In the genomic region with DNA sequence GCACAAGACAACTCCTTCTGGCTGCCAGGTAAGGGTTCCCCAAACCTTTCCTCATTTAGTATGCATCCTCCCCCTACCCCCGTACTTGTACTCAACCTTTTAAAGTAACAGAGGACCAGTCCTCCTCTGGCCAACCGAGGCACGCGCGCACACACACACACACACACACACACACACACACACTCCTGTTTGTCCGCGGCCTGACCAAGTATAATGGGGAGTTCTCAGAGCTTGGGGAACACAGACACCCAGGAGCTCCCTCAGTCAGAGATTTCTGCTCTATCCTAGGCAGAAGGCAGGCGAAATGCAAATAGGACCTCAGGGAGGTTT, we compare ENCODE assay signal across 9 mouse cellular contexts. TPM values are rescaled to one million over a fixed set of nuclear protein-coding genes. Genes with fewer than 3 reads are reported as not detected.
A peak's percentile ranks its signal among the peaks of the same experiment; 100 is the strongest.
DNase-seq lines count a peak whose midpoint lies in the region; ATAC-seq and TF ChIP-seq lines count a peak whose summit lies in the region.
"Had no signal": no experiment of that assay in that cellular context is flagged by ENCODE, and none has a peak within 500 bp of the region (broad histone marks: within the 10 kb centered on the region; RNA-seq: fewer than 3 reads in every experiment).

No protein-coding gene starts in this region.

- H3K9ac ChIP-seq in liver, embryonic 14.5 days (replicated peaks): no peak overlapping the region

- peak overlapping the region; percentile 61 for H3K4me3 ChIP-seq in heart, embryonic 10.5 days
- H3K4me3 ChIP-seq in spleen, adult 2 months (ENCODE audit: extremely low read depth, insufficient read depth, insufficient read length): peak overlapping the region; percentile 61; the same call in 1 of the 2 replicates
- H3K4me3 ChIP-seq in liver, embryonic 14.5 days (ENCODE audit: insufficient read depth in 1 of 2, low read depth in 2 of 2, low read length in 2 of 2): peak overlapping the region; percentile 5 to 48; a peak in 2 of 4 replicates

- peak overlapping the region; percentile 61 for H3K4me2 ChIP-seq in liver, embryonic 14.5 days (ENCODE audit: low read depth)

- H3K27ac ChIP-seq in heart, embryonic 10.5 days: peak overlapping the region; percentile 80
- no peak overlapping the region for H3K27ac ChIP-seq in spleen, adult 2 months (ENCODE audit: insufficient read depth, low read length)
- no peak overlapping the region for H3K27ac ChIP-seq in liver, embryonic 14.5 days

- DNase-seq in heart, embryonic 10.5 days (ENCODE audit: low spot score): no peak
- no peak for DNase-seq in heart, adult 11 months
- DNase-seq in spleen, adult 2 months (ENCODE audit: low read depth in 1 of 2, low spot score in 2 of 2): no peak
- DNase-seq in spleen, postnatal 10 days (ENCODE audit: low spot score in 2 of 2): no peak
- no peak for DNase-seq in liver, embryonic 14.5 days (ENCODE audit: low read depth in 3 of 3, low spot score in 3 of 3)
- no peak for DNase-seq in thymus, postnatal 4 days
- no peak for DNase-seq in cerebellum, postnatal 25 days
- DNase-seq in left cerebral cortex, postnatal 10 days (ENCODE audit: extremely low spot score in 1 of 2, low spot score in 2 of 2): no peak

- 10% methylated on average over 8 of the region's 8 CpGs for WGBS in heart, embryonic 10.5 days
- 54% methylated on average over 8 of the region's 8 CpGs for WGBS in spleen, adult 2 months
- WGBS in liver, embryonic 14.5 days (ENCODE audit: insufficient replicate concordance): 22% methylated on average over 8 of the region's 8 CpGs

- no peak for TF ChIP-seq CTCF in spleen, adult 2 months (IDR thresholded peaks at IDR 0.05; ENCODE audit: extremely low read depth, insufficient read depth, insufficient read length, insufficient replicate concordance)
- TF ChIP-seq CTCF in liver, embryonic 14.5 days (IDR thresholded peaks at IDR 0.05; ENCODE audit: low read depth): no peak

- no peak for ATAC-seq in liver, embryonic 14.5 days (ENCODE audit: insufficient read depth)

- peaks cover 36% of the 10 kb centered on the region for H3K27me3 ChIP-seq in heart, embryonic 10.5 days (ENCODE audit: insufficient read depth, poor library complexity, severe bottlenecking)
- H3K27me3 ChIP-seq in spleen, adult 2 months (ENCODE audit: control insufficient read depth, insufficient read depth, low read length): peaks cover 7% of the 10 kb centered on the region
- H3K27me3 ChIP-seq in liver, embryonic 14.5 days (ENCODE audit: control insufficient read depth, insufficient read depth, low read length): peaks cover 23% of the 10 kb centered on the region

- no peaks in the 10 kb centered on the region for H3K9me3 ChIP-seq in heart, embryonic 10.5 days
- no peaks in the 10 kb centered on the region for H3K9me3 ChIP-seq in liver, embryonic 14.5 days (ENCODE audit: control insufficient read depth, low read length)

- TF ChIP-seq POLR2A in spleen, adult 2 months (IDR thresholded peaks at IDR 0.05; ENCODE audit: low read depth, low read length): no peak

- TF ChIP-seq EP300 in liver, embryonic 14.5 days (IDR thresholded peaks at IDR 0.05; ENCODE audit: low read depth): no peak

- intact Hi-C loops in left cerebral cortex, postnatal 10 days (cut with DNase I): loop anchor here (5.0 to 10.0 kb wide), 5 partner anchors 154 to 839 kb away; no protein-coding TSS in a partner anchor

- no peaks in the 10 kb centered on the region for H3K36me3 ChIP-seq in heart, embryonic 10.5 days
- H3K36me3 ChIP-seq in spleen, adult 2 months (ENCODE audit: control insufficient read depth, insufficient read depth, low read length): no peaks in the 10 kb centered on the region
- H3K36me3 ChIP-seq in liver, embryonic 14.5 days (replicated peaks; ENCODE audit: control insufficient read depth, insufficient read depth, low read depth): no peaks in the 10 kb centered on the region

- H3K4me1 ChIP-seq in heart, embryonic 10.5 days: peaks cover 15% of the 10 kb centered on the region; the same call in 1 of the 2 replicates
- H3K4me1 ChIP-seq in spleen, adult 2 months (ENCODE audit: control insufficient read depth, insufficient read depth, insufficient read length): peaks cover 23% of the 10 kb centered on the region
- H3K4me1 ChIP-seq in liver, embryonic 14.5 days (replicated peaks; ENCODE audit: control insufficient read depth in 2 of 2, insufficient read depth in 2 of 2, low read length in 1 of 2): peaks cover 0 to 2% of the 10 kb centered on the region in 2 experiments; a peak in 1 of 4 replicates

RNA-seq across cellular contexts. Expression of a gene that starts 36.4 kb away (rescaled TPM):
- not detected in 2 replicates for polyA plus RNA-seq in heart, embryonic 10.5 days (2016; fragmentation: Nextera tagmentation; extraction: Ambion mirVana)
- polyA plus RNA-seq in spleen, adult 2 months (2012; rRNA removed): 0.18 and 0.32 TPM in 2 replicates
- not detected in 2 replicates for polyA plus RNA-seq in liver, embryonic 14.5 days (2012; rRNA removed)
- polyA plus RNA-seq in liver, embryonic 14.5 days (2014; fragmentation: Nextera tagmentation; extraction: Ambion mirVana): not detected in 2 replicates
- not detected for total RNA-seq in left cerebral cortex, postnatal 10 days (2021)
- total RNA-seq: left cerebral cortex, adult 8-10 months had no signal
